Mouse (Mus musculus): ENCODE results near the gene Map3k7. TPM values are rescaled to one million over a fixed set of nuclear protein-coding genes. Genes with fewer than 3 reads are reported as not detected.
A peak's percentile ranks its signal among the peaks of the same experiment; 100 is the strongest.

Gene Map3k7
- 5.3 and 13.8 TPM in 2 replicates for polyA plus RNA-seq (2015; fragmentation: Nextera tagmentation; extraction: Ambion mirVana)

DNA sequence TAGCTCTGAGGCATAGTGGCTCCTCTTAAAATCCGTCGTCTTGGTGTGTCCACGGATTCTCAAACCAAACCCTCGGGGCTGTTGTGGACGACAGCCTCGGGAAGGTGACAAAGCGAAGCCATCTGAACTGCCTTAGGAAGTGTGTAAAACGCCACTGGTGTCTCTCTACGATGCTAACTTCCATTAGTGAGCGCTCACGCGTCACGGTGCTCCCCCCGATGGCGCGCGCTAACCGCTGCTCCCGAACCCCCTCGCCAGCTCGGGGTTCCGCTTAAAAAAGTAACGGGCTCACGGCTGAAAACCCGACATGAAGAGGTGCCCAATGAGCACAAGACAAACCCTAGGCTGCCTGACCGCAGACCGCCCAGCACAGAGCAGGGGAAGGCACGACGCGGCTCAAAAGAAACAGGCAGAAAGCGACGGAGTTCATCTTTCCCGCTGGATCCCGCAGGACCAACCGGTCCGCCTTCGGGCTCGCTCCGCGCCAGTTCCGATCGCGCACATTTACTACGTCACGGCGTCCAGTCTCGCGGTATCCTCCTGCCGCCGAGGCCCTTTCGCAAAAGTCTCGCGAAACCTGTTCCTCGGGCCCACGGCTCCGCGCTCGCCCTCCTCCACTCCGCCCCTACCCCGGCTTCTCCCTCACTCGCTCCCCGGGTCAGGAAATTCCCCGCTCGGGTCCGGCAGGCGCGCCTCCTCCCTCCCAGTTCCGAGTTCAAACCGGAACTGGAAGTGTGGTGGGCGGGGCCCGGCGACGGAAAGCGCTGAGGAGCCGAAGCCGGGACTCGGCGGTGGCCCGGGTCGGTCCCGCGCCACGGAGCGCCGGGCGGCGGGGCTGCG is at the start of gene Map3k7:
Gene Map3k7, plus strand, starts transcription at position 744 of the 840 bp plus-strand sequence.
- WGBS, result under 1% methylated on average over 88 of the region's 88 CpGs
- H3K27ac ChIP-seq (ENCODE audit: low read length), result peak within 1 kb of the TSS; percentile 99
- no peaks in the 10 kb centered on the region for H3K9me3 ChIP-seq (ENCODE audit: control insufficient read depth, low read length)
- H3K27me3 ChIP-seq (replicated peaks; ENCODE audit: control insufficient read depth, insufficient read depth, low read length), result no peaks in the 10 kb centered on the region
- H3K4me3 ChIP-seq (ENCODE audit: low read length), result peak within 1 kb of the TSS; percentile 84
- ATAC-seq, result peak; percentile 95
- H3K4me1 ChIP-seq (ENCODE audit: control insufficient read depth, insufficient read depth, low read length), result 0 out of 2 replicates have a peak, but pooled peaks cover 7% of the 10 kb centered on the region
- peak within 1 kb of the TSS; percentile 78 for H3K4me2 ChIP-seq (ENCODE audit: low read depth, low read length)
- H3K9ac ChIP-seq (ENCODE audit: low read depth, low read length), result peak within 1 kb of the TSS; percentile 89
- no peaks in the 10 kb centered on the region for H3K36me3 ChIP-seq (ENCODE audit: control insufficient read depth, insufficient read depth, low read length)

DNA sequence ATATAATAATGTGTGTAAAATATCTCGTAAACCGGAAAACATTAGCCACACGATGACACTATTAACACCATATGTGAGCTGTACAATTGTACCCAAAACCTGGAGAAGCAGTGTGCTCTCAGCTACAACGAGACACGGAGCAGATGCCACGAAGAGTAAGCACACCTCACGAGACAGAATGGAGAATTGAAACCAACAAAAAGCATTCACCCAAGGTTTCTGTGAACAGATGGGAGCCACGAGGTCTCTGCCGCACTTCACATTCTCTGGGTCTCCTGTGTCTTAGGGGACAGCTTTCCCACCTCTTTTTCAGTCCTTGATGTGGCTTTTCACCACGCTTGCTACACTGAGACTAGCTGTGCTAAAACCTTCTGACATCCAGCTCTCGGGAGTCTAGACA is 48.8 kb upstream of the Map3k7 start:
- Histone ChIP-seq H3K9me3 (ENCODE audit: control insufficient read depth, low read length) (no peaks in the 10 kb centered on the region), H3K4me2 (ENCODE audit: low read depth, low read length) (no peak overlapping the region), H3K4me1 (ENCODE audit: control insufficient read depth, insufficient read depth, low read length) (no peaks in the 10 kb centered on the region), H3K27me3 (replicated peaks; ENCODE audit: control insufficient read depth, insufficient read depth, low read length) (no peaks in the 10 kb centered on the region), H3K4me3 (ENCODE audit: low read length) (no peak overlapping the region), H3K27ac (ENCODE audit: low read length) (no peak overlapping the region), H3K9ac (ENCODE audit: low read depth, low read length) (no peak overlapping the region), H3K36me3 (ENCODE audit: control insufficient read depth, insufficient read depth, low read length) (no peaks in the 10 kb centered on the region)
- ATAC-seq, result no peak
- 83% methylated on average over 11 of the region's 11 CpGs for WGBS

DNA sequence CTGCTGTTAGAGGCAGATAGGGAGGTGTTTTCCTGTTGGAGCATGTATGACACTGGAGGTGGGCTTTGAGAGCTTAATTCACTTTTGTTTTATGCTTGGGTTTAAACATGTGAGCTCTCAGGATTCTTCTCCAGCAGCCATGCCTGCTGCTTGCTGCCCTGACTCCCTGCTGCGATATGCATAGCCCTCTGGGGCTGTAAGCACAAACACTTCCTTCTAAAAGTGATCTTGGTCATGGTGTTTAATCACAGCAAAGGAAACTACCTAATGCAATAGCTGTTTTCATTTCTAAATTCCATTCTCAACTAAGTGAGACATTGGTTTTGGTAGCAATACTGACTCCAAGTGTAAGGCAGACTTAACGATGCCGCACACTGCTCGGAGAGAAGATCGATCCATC is 45.2 kb upstream of the Map3k7 start:
- Histone ChIP-seq H3K4me1 (ENCODE audit: control insufficient read depth, insufficient read depth, low read length) (no peaks in the 10 kb centered on the region), H3K27me3 (replicated peaks; ENCODE audit: control insufficient read depth, insufficient read depth, low read length) (no peaks in the 10 kb centered on the region), H3K9ac (ENCODE audit: low read depth, low read length) (no peak overlapping the region), H3K27ac (ENCODE audit: low read length) (no peak overlapping the region), H3K4me3 (ENCODE audit: low read length) (no peak overlapping the region), H3K9me3 (ENCODE audit: control insufficient read depth, low read length) (no peaks in the 10 kb centered on the region), H3K36me3 (ENCODE audit: control insufficient read depth, insufficient read depth, low read length) (no peaks in the 10 kb centered on the region), H3K4me2 (ENCODE audit: low read depth, low read length) (no peak overlapping the region)
- no peak for ATAC-seq
- WGBS, result 95% methylated on average over 5 of the region's 5 CpGs

DNA sequence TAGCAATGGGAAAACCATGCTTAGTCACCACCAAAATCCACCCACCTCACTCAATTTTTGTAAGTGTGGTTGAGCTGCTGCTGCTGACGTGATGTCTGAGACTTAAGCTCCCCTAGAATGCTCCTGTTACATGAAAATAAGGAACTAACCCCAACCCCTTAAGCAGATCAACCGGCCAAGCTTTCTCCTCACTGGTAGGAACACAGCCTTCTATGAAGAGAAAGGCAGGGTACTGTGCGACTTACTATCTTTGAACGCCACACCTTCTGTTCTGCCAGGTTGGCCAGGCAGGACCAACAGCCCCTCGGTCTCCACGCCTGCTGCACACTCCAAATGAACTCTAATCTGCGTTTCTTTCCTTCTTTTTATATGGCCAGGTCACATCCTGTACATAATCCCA is 41.7 kb upstream of the Map3k7 start:
- Histone ChIP-seq H3K4me2 (ENCODE audit: low read depth, low read length) (no peak overlapping the region), H3K4me3 (ENCODE audit: low read length) (no peak overlapping the region), H3K27ac (ENCODE audit: low read length) (no peak overlapping the region), H3K4me1 (ENCODE audit: control insufficient read depth, insufficient read depth, low read length) (no peaks in the 10 kb centered on the region), H3K36me3 (ENCODE audit: control insufficient read depth, insufficient read depth, low read length) (no peaks in the 10 kb centered on the region), H3K27me3 (replicated peaks; ENCODE audit: control insufficient read depth, insufficient read depth, low read length) (no peaks in the 10 kb centered on the region), H3K9ac (ENCODE audit: low read depth, low read length) (no peak overlapping the region), H3K9me3 (ENCODE audit: control insufficient read depth, low read length) (no peaks in the 10 kb centered on the region)
- 72% methylated on average over 7 of the region's 7 CpGs for WGBS
- no peak for ATAC-seq

DNA sequence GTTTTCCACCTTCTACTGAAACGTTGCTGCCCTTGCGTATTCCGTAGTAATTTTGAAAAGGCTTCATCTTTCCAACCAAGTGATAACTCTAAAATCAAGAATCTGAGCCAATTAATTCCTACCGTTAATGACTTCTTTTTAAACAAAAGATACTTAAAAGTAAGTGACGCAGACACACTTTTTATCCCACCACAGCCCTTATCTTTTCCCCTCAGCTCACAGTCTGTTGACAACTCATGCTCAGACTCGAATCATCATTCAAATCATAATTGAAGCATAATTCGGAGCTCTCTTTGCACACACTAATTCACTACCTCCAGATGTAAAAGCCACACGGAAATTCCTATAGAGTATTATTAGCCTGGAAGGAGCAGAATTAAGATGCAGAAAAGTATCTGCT is 40.5 kb upstream of the Map3k7 start:
- Histone ChIP-seq H3K4me2 (ENCODE audit: low read depth, low read length) (no peak overlapping the region), H3K27ac (ENCODE audit: low read length) (no peak overlapping the region), H3K4me1 (ENCODE audit: control insufficient read depth, insufficient read depth, low read length) (no peaks in the 10 kb centered on the region), H3K4me3 (ENCODE audit: low read length) (no peak overlapping the region), H3K9ac (ENCODE audit: low read depth, low read length) (no peak overlapping the region), H3K27me3 (replicated peaks; ENCODE audit: control insufficient read depth, insufficient read depth, low read length) (no peaks in the 10 kb centered on the region), H3K9me3 (ENCODE audit: control insufficient read depth, low read length) (no peaks in the 10 kb centered on the region), H3K36me3 (ENCODE audit: control insufficient read depth, insufficient read depth, low read length) (no peaks in the 10 kb centered on the region)
- no peak for ATAC-seq
- WGBS, result 73% methylated on average over 8 of the region's 8 CpGs

DNA sequence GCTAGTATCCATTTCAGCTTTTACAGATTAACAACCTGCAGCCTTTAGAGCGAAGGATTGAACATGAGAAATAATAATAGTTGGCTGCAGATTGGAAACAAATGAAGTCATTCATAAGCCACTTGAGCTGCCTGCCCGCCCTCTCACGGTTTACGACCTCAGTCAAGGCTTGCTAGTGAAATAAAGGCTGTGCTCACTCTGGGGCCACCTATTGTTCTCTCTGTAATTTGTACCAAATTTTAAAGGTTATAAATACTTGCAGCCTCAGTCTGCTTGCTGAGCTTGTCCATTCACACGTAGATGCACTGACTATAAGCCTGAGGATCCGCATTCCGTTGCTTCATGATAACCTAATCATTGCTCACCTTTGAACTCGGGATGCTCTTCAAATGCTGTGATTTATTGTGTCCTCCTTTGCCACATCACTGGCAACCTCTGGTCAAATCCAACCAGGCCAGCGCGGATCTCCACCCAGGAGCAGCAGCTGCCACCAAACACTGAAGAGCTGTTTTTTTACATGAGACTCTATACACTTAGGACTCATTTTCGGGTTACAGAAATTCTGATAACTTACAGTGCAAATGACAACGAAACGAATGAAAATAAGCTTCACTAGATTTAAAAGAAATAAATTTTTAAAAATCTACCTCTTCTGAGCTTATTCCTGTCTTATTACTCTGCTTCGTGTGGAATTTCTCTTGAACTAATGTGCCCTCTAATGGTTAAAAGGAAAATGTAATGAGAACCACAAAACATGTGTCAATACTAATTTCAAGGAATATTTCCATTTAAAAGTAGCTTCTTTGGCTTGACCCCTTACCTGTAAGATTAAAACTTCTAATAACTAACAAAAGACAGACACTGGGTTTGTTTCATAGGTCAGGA is 39.4 kb upstream of the Map3k7 start:
- no peaks in the 10 kb centered on the region for H3K4me1 ChIP-seq (ENCODE audit: control insufficient read depth, insufficient read depth, low read length)
- 41% methylated on average over 14 of the region's 14 CpGs for WGBS
- no peak overlapping the region for H3K9ac ChIP-seq (ENCODE audit: low read depth, low read length)
- no peak for ATAC-seq
- no peaks in the 10 kb centered on the region for H3K36me3 ChIP-seq (ENCODE audit: control insufficient read depth, insufficient read depth, low read length)
- no peak overlapping the region for H3K4me2 ChIP-seq (ENCODE audit: low read depth, low read length)
- no peak overlapping the region for H3K4me3 ChIP-seq (ENCODE audit: low read length)
- no peaks in the 10 kb centered on the region for H3K9me3 ChIP-seq (ENCODE audit: control insufficient read depth, low read length)
- H3K27me3 ChIP-seq (replicated peaks; ENCODE audit: control insufficient read depth, insufficient read depth, low read length), result no peaks in the 10 kb centered on the region
- no peak overlapping the region for H3K27ac ChIP-seq (ENCODE audit: low read length)

DNA sequence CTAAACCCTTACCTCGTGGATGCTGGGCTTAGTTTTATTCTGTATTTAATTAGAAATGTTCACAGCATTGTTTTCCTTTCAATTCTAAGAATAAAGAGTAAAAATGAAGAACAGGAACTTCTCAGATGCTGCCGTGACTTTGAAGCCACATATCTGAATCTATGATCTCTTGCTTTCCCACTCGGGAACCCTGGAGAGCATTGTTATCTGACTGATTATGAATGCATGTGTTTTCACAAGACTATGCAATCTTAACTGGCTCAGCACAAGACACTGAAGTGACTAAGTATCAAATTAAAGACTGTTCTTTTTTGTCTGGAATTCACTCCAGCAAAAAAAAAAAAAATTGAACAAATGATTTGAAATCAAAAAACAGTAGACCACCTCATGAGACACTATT is 30.7 kb upstream of the Map3k7 start:
- Histone ChIP-seq H3K9me3 (ENCODE audit: control insufficient read depth, low read length) (no peaks in the 10 kb centered on the region), H3K27ac (ENCODE audit: low read length) (no peak overlapping the region), H3K36me3 (ENCODE audit: control insufficient read depth, insufficient read depth, low read length) (no peaks in the 10 kb centered on the region), H3K4me3 (ENCODE audit: low read length) (no peak overlapping the region), H3K4me1 (ENCODE audit: control insufficient read depth, insufficient read depth, low read length) (peaks cover 9% of the 10 kb centered on the region; the same call in 1 of the 2 replicates), H3K9ac (ENCODE audit: low read depth, low read length) (no peak overlapping the region), H3K27me3 (replicated peaks; ENCODE audit: control insufficient read depth, insufficient read depth, low read length) (no peaks in the 10 kb centered on the region), H3K4me2 (ENCODE audit: low read depth, low read length) (no peak overlapping the region)
- 69% methylated on average over 3 of the region's 3 CpGs for WGBS
- no peak for ATAC-seq

DNA sequence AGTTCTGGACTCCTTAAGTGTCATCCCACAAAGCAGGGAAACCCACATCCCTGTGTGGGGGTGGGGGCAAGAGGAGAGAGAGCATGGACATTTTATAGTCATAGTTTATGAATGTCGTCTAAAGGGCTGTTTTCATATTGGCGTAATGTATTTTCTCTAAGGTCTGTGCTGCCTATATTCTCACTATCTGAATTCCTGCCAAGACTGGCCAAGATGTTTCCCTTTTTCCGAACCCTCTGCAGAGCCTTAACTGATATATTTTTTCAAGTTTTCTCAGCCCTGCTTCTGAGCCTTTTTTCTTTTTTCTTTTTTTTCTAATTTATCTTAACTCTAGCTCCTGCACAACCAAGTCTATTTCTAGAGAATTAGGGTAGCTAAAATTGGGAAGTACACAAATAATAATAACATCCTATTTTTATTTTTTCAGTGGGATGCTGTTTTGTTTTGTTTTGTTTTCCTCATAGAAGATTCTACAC is 28.0 kb upstream of the Map3k7 start:
- no peak overlapping the region for H3K27ac ChIP-seq (ENCODE audit: low read length)
- H3K4me1 ChIP-seq (ENCODE audit: control insufficient read depth, insufficient read depth, low read length), result peaks cover 9% of the 10 kb centered on the region; the same call in 1 of the 2 replicates
- 52% methylated on average over 3 of the region's 3 CpGs for WGBS
- H3K9me3 ChIP-seq (ENCODE audit: control insufficient read depth, low read length), result no peaks in the 10 kb centered on the region
- no peaks in the 10 kb centered on the region for H3K36me3 ChIP-seq (ENCODE audit: control insufficient read depth, insufficient read depth, low read length)
- H3K4me3 ChIP-seq (ENCODE audit: low read length), result no peak overlapping the region
- H3K4me2 ChIP-seq (ENCODE audit: low read depth, low read length), result no peak overlapping the region
- ATAC-seq, result no peak
- no peak overlapping the region for H3K9ac ChIP-seq (ENCODE audit: low read depth, low read length)
- no peaks in the 10 kb centered on the region for H3K27me3 ChIP-seq (replicated peaks; ENCODE audit: control insufficient read depth, insufficient read depth, low read length)

DNA sequence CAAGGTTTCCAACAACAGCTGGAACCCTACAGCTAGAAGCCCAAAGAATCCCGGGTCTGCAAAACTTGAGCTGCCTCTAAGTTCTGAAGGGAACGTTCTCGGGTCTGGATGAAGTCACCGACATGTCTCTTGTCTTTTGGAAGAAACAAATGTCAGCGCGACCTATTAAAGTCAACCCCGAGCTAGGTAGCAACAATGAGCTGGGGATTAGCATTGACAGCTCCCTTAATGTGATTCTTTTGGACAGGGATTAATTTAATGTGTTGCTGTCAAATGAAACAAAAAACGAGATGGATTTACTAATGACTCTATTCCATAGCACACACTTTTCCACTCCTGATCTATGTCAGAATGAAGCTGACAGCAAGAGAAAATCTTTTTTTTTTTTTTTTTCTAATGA is 27.5 kb upstream of the Map3k7 start:
- H3K9me3 ChIP-seq (ENCODE audit: control insufficient read depth, low read length), result no peaks in the 10 kb centered on the region
- ATAC-seq, result no peak
- no peak overlapping the region for H3K4me2 ChIP-seq (ENCODE audit: low read depth, low read length)
- no peak overlapping the region for H3K4me3 ChIP-seq (ENCODE audit: low read length)
- H3K36me3 ChIP-seq (ENCODE audit: control insufficient read depth, insufficient read depth, low read length), result no peaks in the 10 kb centered on the region
- no peaks in the 10 kb centered on the region for H3K27me3 ChIP-seq (replicated peaks; ENCODE audit: control insufficient read depth, insufficient read depth, low read length)
- H3K27ac ChIP-seq (ENCODE audit: low read length), result no peak overlapping the region
- no peak overlapping the region for H3K9ac ChIP-seq (ENCODE audit: low read depth, low read length)
- 24% methylated on average over 8 of the region's 8 CpGs for WGBS
- H3K4me1 ChIP-seq (ENCODE audit: control insufficient read depth, insufficient read depth, low read length), result peaks cover 9% of the 10 kb centered on the region; the same call in 1 of the 2 replicates
